Mouse (Mus musculus): ENCODE measurements around the gene Clcnka. TPM values are rescaled to one million over a fixed set of nuclear protein-coding genes. Genes with fewer than 3 reads are reported as not detected.

The Clcnka gene
- total and polyA plus RNA-seq, 3 experiments: not detected

- H3K27ac ChIP-seq (ENCODE audit: control insufficient read depth, low read depth, low read length): no peak overlapping the region
- H3K4me3 ChIP-seq (ENCODE audit: control insufficient read depth in 1 of 2, insufficient read depth in 1 of 2, low read depth in 2 of 2, low read length in 2 of 2): no peak overlapping the region
- H3K79me2 ChIP-seq (ENCODE audit: control insufficient read depth, insufficient read depth, low read length, poor library complexity): no peaks in the 10 kb centered on the region
- DNase-seq (ENCODE audit: low read depth, low spot score): no peak
- TF ChIP-seq POLR2AphosphoS2 (IDR thresholded peaks at IDR 0.05; ENCODE audit: low read length) (no peak), MYC (IDR thresholded peaks at IDR 0.05; ENCODE audit: low read depth, low read length) (no peak), JUND (IDR thresholded peaks at IDR 0.05; ENCODE audit: low read depth, low read length) (no peak), BHLHE40 (IDR thresholded peaks at IDR 0.05; ENCODE audit: borderline replicate concordance, low read depth, low read length) (no peak), MAZ (IDR thresholded peaks at IDR 0.05; ENCODE audit: low read depth, low read length) (no peak), USF2 (IDR thresholded peaks at IDR 0.05; ENCODE audit: borderline replicate concordance in 1 of 2, insufficient read depth in 1 of 2, low read depth in 1 of 2, low read length in 2 of 2) (no peak), ZC3H11A (IDR thresholded peaks at IDR 0.05; ENCODE audit: low read depth, low read length) (no peak), ETS1 (IDR thresholded peaks at IDR 0.05; ENCODE audit: low read depth, low read length) (no peak), TCF12 (IDR thresholded peaks at IDR 0.05; ENCODE audit: low read depth, low read length) (no peak), USF1 (IDR thresholded peaks at IDR 0.05; ENCODE audit: low read depth, low read length) (no peak), MXI1 (IDR thresholded peaks at IDR 0.05; ENCODE audit: low read depth, low read length) (no peak), ZKSCAN1 (IDR thresholded peaks at IDR 0.05; ENCODE audit: low read depth, low read length) (no peak), RCOR1 (IDR thresholded peaks at IDR 0.05; ENCODE audit: low read depth, low read length) (no peak), GATA1 (IDR thresholded peaks at IDR 0.05; ENCODE audit: low read depth, low read length) (no peak), ELF1 (IDR thresholded peaks at IDR 0.05; ENCODE audit: low read depth, low read length) (no peak), TBP (IDR thresholded peaks at IDR 0.05; ENCODE audit: low read depth, low read length) (no peak), MAFK (IDR thresholded peaks at IDR 0.05; ENCODE audit: borderline replicate concordance, low read depth, low read length) (no peak), RAD21 (IDR thresholded peaks at IDR 0.05; ENCODE audit: low read depth, low read length) (no peak)
- H3K36me3 ChIP-seq (ENCODE audit: control insufficient read depth in 1 of 2, insufficient read depth in 2 of 2, low read length in 2 of 2): no peaks in the 10 kb centered on the region
- no peaks in the 10 kb centered on the region for H3K4me1 ChIP-seq (ENCODE audit: control insufficient read depth in 1 of 2, insufficient read depth in 2 of 2, low read length in 2 of 2)
- no peak overlapping the region for H3K9ac ChIP-seq (ENCODE audit: control insufficient read depth, low read depth, low read length, poor library complexity, severe bottlenecking)
- H3K9me3 ChIP-seq (replicated peaks; ENCODE audit: insufficient read depth, low read length): no peaks in the 10 kb centered on the region
- no peaks in the 10 kb centered on the region; a peak in 1 of 4 replicates for H3K27me3 ChIP-seq (ENCODE audit: control insufficient read depth in 1 of 2, insufficient read depth in 2 of 2, low read length in 2 of 2)
These were observed 24.3 kb upstream of the Clcnka start for GRCm38 (mm10) chr4:141422841-141423240.

GRCm38 (mm10) chr4:141421423-141421822, 22.9 kb upstream of the Clcnka start:
- Histone ChIP-seq H3K4me1 (ENCODE audit: control insufficient read depth in 1 of 2, insufficient read depth in 2 of 2, low read length in 2 of 2) (no peaks in the 10 kb centered on the region), H3K9me3 (replicated peaks; ENCODE audit: insufficient read depth, low read length) (no peaks in the 10 kb centered on the region), H3K27ac (ENCODE audit: control insufficient read depth, low read depth, low read length) (no peak overlapping the region), H3K27me3 (ENCODE audit: control insufficient read depth in 1 of 2, insufficient read depth in 2 of 2, low read length in 2 of 2) (peaks cover 0 to 1% of the 10 kb centered on the region in 2 experiments; a peak in 2 of 4 replicates), H3K79me2 (ENCODE audit: control insufficient read depth, insufficient read depth, low read length, poor library complexity) (no peaks in the 10 kb centered on the region), H3K36me3 (ENCODE audit: control insufficient read depth in 1 of 2, insufficient read depth in 2 of 2, low read length in 2 of 2) (no peaks in the 10 kb centered on the region), H3K4me3 (ENCODE audit: control insufficient read depth in 1 of 2, insufficient read depth in 1 of 2, low read depth in 2 of 2, low read length in 2 of 2) (no peak overlapping the region), H3K9ac (ENCODE audit: control insufficient read depth, low read depth, low read length, poor library complexity, severe bottlenecking) (no peak overlapping the region)
- no peak for TF ChIP-seq EP300 (IDR thresholded peaks at IDR 0.05; ENCODE audit: low read depth in 1 of 2, low read length in 2 of 2)
- TF ChIP-seq ZNF384 (IDR thresholded peaks at IDR 0.05; ENCODE audit: low read depth, low read length): no peak
- no peak for TF ChIP-seq MAFK (IDR thresholded peaks at IDR 0.05; ENCODE audit: borderline replicate concordance, low read depth, low read length)
- TF ChIP-seq MEF2A (IDR thresholded peaks at IDR 0.05; ENCODE audit: extremely low read depth, insufficient replicate concordance, low read depth, low read length, poor library complexity, severe bottlenecking): no peak
- TF ChIP-seq USF1 (IDR thresholded peaks at IDR 0.05; ENCODE audit: low read depth, low read length): no peak
- no peak for TF ChIP-seq CTCF (IDR thresholded peaks at IDR 0.05 in 2 of 3, conservative IDR thresholded peaks at IDR 0.05 in 1 of 3; ENCODE audit: control insufficient read depth in 1 of 3, insufficient read depth in 1 of 3, low read depth in 2 of 3, low read length in 3 of 3, poor library complexity in 1 of 3, severe bottlenecking in 1 of 3)
- TF ChIP-seq ZC3H11A (IDR thresholded peaks at IDR 0.05; ENCODE audit: low read depth, low read length): no peak
- no peak for TF ChIP-seq GABPA (IDR thresholded peaks at IDR 0.05; ENCODE audit: low read depth, low read length)
- TF ChIP-seq POLR2AphosphoS2 (IDR thresholded peaks at IDR 0.05; ENCODE audit: low read length): no peak
- TF ChIP-seq CHD2 (IDR thresholded peaks at IDR 0.05; ENCODE audit: low read length): no peak
- TF ChIP-seq USF2 (IDR thresholded peaks at IDR 0.05; ENCODE audit: borderline replicate concordance in 1 of 2, insufficient read depth in 1 of 2, low read depth in 1 of 2, low read length in 2 of 2): no peak
- TF ChIP-seq BHLHE40 (IDR thresholded peaks at IDR 0.05; ENCODE audit: borderline replicate concordance, low read depth, low read length): no peak
- no peak for TF ChIP-seq GATA1 (IDR thresholded peaks at IDR 0.05; ENCODE audit: low read depth, low read length)
- no peak for TF ChIP-seq ELF1 (IDR thresholded peaks at IDR 0.05; ENCODE audit: low read depth, low read length)
- TF ChIP-seq MAZ (IDR thresholded peaks at IDR 0.05; ENCODE audit: low read depth, low read length): no peak
- TF ChIP-seq MYB (IDR thresholded peaks at IDR 0.05; ENCODE audit: low read depth, low read length): no peak
- no peak for TF ChIP-seq TBP (IDR thresholded peaks at IDR 0.05; ENCODE audit: low read depth, low read length)
- TF ChIP-seq MXI1 (IDR thresholded peaks at IDR 0.05; ENCODE audit: low read depth, low read length): no peak
- no peak for TF ChIP-seq ETS1 (IDR thresholded peaks at IDR 0.05; ENCODE audit: low read depth, low read length)
- no peak for DNase-seq (ENCODE audit: low read depth, low spot score)

All from MEL (cell line).